Mouse (Mus musculus) layer of hippocampus, postnatal 25 days (tissue): Measurements from ENCODE around the gene Cdyl. TPM values are rescaled to one million over a fixed set of nuclear protein-coding genes. Genes with fewer than 3 reads are reported as not detected.

Experiments
- DNase-seq, 2 experiments: peaks; one replicate each; pipeline ENCODE4 v3.0.0; 2022; ENCODE audit warnings: mixed read lengths in 2 of 2, low spot score in 1 of 2; ENCODE audit errors: extremely low spot score in 1 of 2
- total RNA-seq, 2 experiments: library from RNA; stranded (reverse); gene quantifications; 2 replicates each; pipeline ENCODE4 v1.2.3; 2021

Cdyl gene
- total RNA-seq, 2 experiments from 2014 or later, result 22.5 to 24.2 TPM

- no peak for DNase-seq
Observed at GRCm38 (mm10) chr13:35755655-35756283, 96.1 kb downstream of the Cdyl start.

GRCm38 (mm10) chr13:35756393-35757338, 97.0 kb downstream of the Cdyl start:
- no peak for DNase-seq

- no peak for DNase-seq
Observed at GRCm38 (mm10) chr13:35760372-35760771, 100.7 kb downstream of the Cdyl start.

- DNase-seq, result no peak
Observed at GRCm38 (mm10) chr13:35764559-35764958, 104.9 kb downstream of the Cdyl start.

- DNase-seq, result no peak
Observed at GRCm38 (mm10) chr13:35765817-35766216, 106.2 kb downstream of the Cdyl start.

GRCm38 (mm10) chr13:35769673-35770072, 110.0 kb downstream of the Cdyl start:
- DNase-seq, result no peak

GRCm38 (mm10) chr13:35770421-35770820, 110.8 kb downstream of the Cdyl start:
- DNase-seq, result no peak

GRCm38 (mm10) chr13:35771968-35772382, 112.3 kb downstream of the Cdyl start:
- peak in 1 of 2 experiments; percentile 74 for DNase-seq

GRCm38 (mm10) chr13:35773763-35774162, 114.1 kb downstream of the Cdyl start:
- DNase-seq, result peak in 1 of 2 experiments; percentile 14

- peak in 1 of 2 experiments; percentile 22 for DNase-seq
Observed at GRCm38 (mm10) chr13:35776123-35776522, 116.5 kb downstream of the Cdyl start.

- DNase-seq, result no peak
Observed at GRCm38 (mm10) chr13:35780714-35781113, 121.1 kb downstream of the Cdyl start.

- no peak for DNase-seq
Observed at GRCm38 (mm10) chr13:35781755-35782154, 122.1 kb downstream of the Cdyl start.

GRCm38 (mm10) chr13:35782949-35783348, 123.3 kb downstream of the Cdyl start:
- DNase-seq, result peak in 1 of 2 experiments; percentile 32

GRCm38 (mm10) chr13:35783576-35783975, 123.9 kb downstream of the Cdyl start:
- no peak for DNase-seq

- no peak for DNase-seq
Observed at GRCm38 (mm10) chr13:35784281-35784680, 124.6 kb downstream of the Cdyl start.

- DNase-seq, result no peak
Observed at GRCm38 (mm10) chr13:35785330-35785939, 125.8 kb downstream of the Cdyl start.

- DNase-seq, result no peak
Observed at GRCm38 (mm10) chr13:35786726-35787399, 127.2 kb downstream of the Cdyl start.

GRCm38 (mm10) chr13:35789577-35789976, 129.9 kb downstream of the Cdyl start:
- no peak for DNase-seq

GRCm38 (mm10) chr13:35790431-35790830, 130.8 kb downstream of the Cdyl start:
- no peak for DNase-seq

- no peak for DNase-seq
Observed at GRCm38 (mm10) chr13:35794309-35794708, 134.7 kb downstream of the Cdyl start.
